Mouse (Mus musculus) CH12.LX (cell line): ENCODE measurements at regions not wholly inside any gene's neighbourhood (a gene's known extent, or its start where the extent isn't known, plus 50 kb on each side); places are given as distances from the start of the nearest gene placed in this dataset.

ENCODE experiments used
- DNase-seq: peaks from one replicate; pipeline ENCODE4 v3.0.0-alpha.2; 2013; ENCODE audit errors: extremely low read depth
- H3K27ac ChIP-seq: 2 replicates; pipeline ENCODE4 v1.5.1; 2012; ENCODE audit warnings: low read depth, mild to moderate bottlenecking, control low read depth, moderate library complexity; ENCODE audit not compliant: insufficient read depth
- H3K27me3 ChIP-seq: replicated peaks from 2 replicates; pipeline ENCODE3; 2012; ENCODE audit warnings: inconsistent platforms
- H3K36me3 ChIP-seq, 2 experiments: replicated peaks in 1 of 2; 2 replicates each; pipeline versions ENCODE3 to v1.6.1; 2012; ENCODE audit warnings: inconsistent platforms in 1 of 2, low read length in 1 of 2, mild to moderate bottlenecking in 1 of 2, mixed read lengths in 1 of 2, moderate library complexity in 1 of 2; ENCODE audit not compliant: control insufficient read depth in 1 of 2, insufficient read depth in 1 of 2
- H3K4me1 ChIP-seq, 2 experiments: 2 replicates each; pipeline ENCODE4 v1.6.1; 2012; ENCODE audit warnings: inconsistent platforms in 1 of 2, moderate library complexity in 1 of 2; ENCODE audit not compliant: insufficient read depth in 2 of 2, control insufficient read depth in 1 of 2
- H3K4me2 ChIP-seq: 2 replicates; pipeline ENCODE4 v1.6.1; 2012; ENCODE audit warnings: low read depth, mild to moderate bottlenecking, control low read depth; ENCODE audit not compliant: poor library complexity, insufficient read depth, severe bottlenecking
- H3K4me3 ChIP-seq, 3 experiments: fragments of 150-350 bp in 1 of 3; sonication (generic) in 1 of 3; replicated peaks in 1 of 3; 2 replicates each; pipeline versions ENCODE3 to v1.5.1; 2011 to 2012; ENCODE audit warnings: low read depth in 2 of 3, low read length in 2 of 3, mild to moderate bottlenecking in 2 of 3, moderate library complexity in 2 of 3, control low read depth in 1 of 3, improper control_type of control experiment in 1 of 3, inconsistent platforms in 1 of 3, mixed read lengths in 1 of 3; ENCODE audit not compliant: poor library complexity in 1 of 3
- H3K79me2 ChIP-seq: replicated peaks from 2 replicates; pipeline ENCODE4 v1.6.1; 2012; ENCODE audit warnings: mild to moderate bottlenecking, moderate library complexity; ENCODE audit not compliant: control insufficient read depth, poor library complexity, insufficient read depth, severe bottlenecking; ENCODE audit errors: extremely low read depth
- H3K9ac ChIP-seq: 2 replicates; pipeline ENCODE4 v1.6.1; 2012; ENCODE audit warnings: low read depth, mild to moderate bottlenecking, control low read depth, moderate library complexity; ENCODE audit not compliant: insufficient read depth
- H3K9me3 ChIP-seq: replicated peaks from 2 replicates; pipeline ENCODE3; 2012; ENCODE audit warnings: low read length, inconsistent platforms, mixed read lengths
- CHD1 ChIP-seq: IDR thresholded peaks from 2 replicates; pipeline ENCODE4 v1.6.1; 2012; ENCODE audit warnings: low read depth, low read length, improper control_type of control experiment, inconsistent platforms
- E2F4 ChIP-seq: IDR thresholded peaks from 2 replicates; pipeline ENCODE4 v1.6.1; 2011; ENCODE audit warnings: low read depth, low read length, improper control_type of control experiment; ENCODE audit not compliant: insufficient replicate concordance
- ELF1 ChIP-seq: IDR thresholded peaks from 2 replicates; pipeline ENCODE4 v1.6.1; 2014; ENCODE audit warnings: low read depth, mild to moderate bottlenecking, inconsistent platforms, low read length, improper control_type of control experiment
- ETS1 ChIP-seq: conservative IDR thresholded peaks from 2 replicates; pipeline ENCODE4 v1.6.1; 2012; ENCODE audit warnings: low read depth, mild to moderate bottlenecking, inconsistent platforms, low read length, improper control_type of control experiment, moderate library complexity
- HCFC1 ChIP-seq: IDR thresholded peaks from 2 replicates; pipeline ENCODE4 v1.6.1; 2012; ENCODE audit warnings: low read depth, mild to moderate bottlenecking, inconsistent platforms, low read length, improper control_type of control experiment
- IRF4 ChIP-seq: IDR thresholded peaks from 2 replicates; pipeline ENCODE4 v1.6.1; 2014; ENCODE audit warnings: low read depth, mild to moderate bottlenecking, inconsistent platforms, low read length, improper control_type of control experiment
- JUN ChIP-seq: IDR thresholded peaks from 2 replicates; pipeline ENCODE4 v1.6.1; 2011; ENCODE audit warnings: low read depth, mild to moderate bottlenecking, low read length, improper control_type of control experiment, moderate library complexity; ENCODE audit not compliant: insufficient read depth
- JUND ChIP-seq: conservative IDR thresholded peaks from 2 replicates; pipeline ENCODE4 v1.6.1; 2011; ENCODE audit warnings: low read depth, low read length, improper control_type of control experiment
- MAFK ChIP-seq: IDR thresholded peaks from 2 replicates; pipeline ENCODE4 v1.6.1; 2011; ENCODE audit warnings: low read length, improper control_type of control experiment; ENCODE audit not compliant: insufficient replicate concordance
- MAZ ChIP-seq: IDR thresholded peaks from 2 replicates; pipeline ENCODE4 v1.6.1; 2012; ENCODE audit warnings: low read depth, mild to moderate bottlenecking, inconsistent platforms, low read length, improper control_type of control experiment, moderate library complexity
- MXI1 ChIP-seq: IDR thresholded peaks from 2 replicates; pipeline ENCODE4 v1.6.1; 2011; ENCODE audit warnings: mild to moderate bottlenecking, low read depth, low read length, improper control_type of control experiment
- MYC ChIP-seq: IDR thresholded peaks from 2 replicates; pipeline ENCODE4 v1.6.1; 2011; ENCODE audit warnings: low read depth, mild to moderate bottlenecking, improper control_type of control experiment, low read length
- PAX5 ChIP-seq: IDR thresholded peaks from 2 replicates; pipeline ENCODE4 v1.6.1; 2012; ENCODE audit warnings: low read length, inconsistent platforms, mixed read lengths
- POLR2A ChIP-seq: IDR thresholded peaks from 2 replicates; pipeline ENCODE4 v1.6.1; 2011; ENCODE audit warnings: low read depth, mild to moderate bottlenecking, improper control_type of control experiment, low read length
- POLR2AphosphoS2 ChIP-seq: IDR thresholded peaks from 2 replicates; pipeline ENCODE4 v1.6.1; 2011; ENCODE audit warnings: low read depth, low read length, improper control_type of control experiment
- RCOR1 ChIP-seq: conservative IDR thresholded peaks from 2 replicates; pipeline ENCODE4 v1.6.1; 2012; ENCODE audit warnings: low read depth, mild to moderate bottlenecking, inconsistent platforms, low read length, improper control_type of control experiment
- SIN3A ChIP-seq: IDR thresholded peaks from 2 replicates; pipeline ENCODE4 v1.6.1; 2012; ENCODE audit warnings: low read length, improper control_type of control experiment, inconsistent platforms
- SMC3 ChIP-seq: IDR thresholded peaks from 2 replicates; pipeline ENCODE4 v1.6.1; 2011; ENCODE audit warnings: low read depth, low read length, improper control_type of control experiment
- UBTF ChIP-seq: IDR thresholded peaks from 2 replicates; pipeline ENCODE4 v1.6.1; 2012; ENCODE audit warnings: low read depth, mild to moderate bottlenecking, inconsistent platforms, low read length, improper control_type of control experiment, moderate library complexity
- USF2 ChIP-seq: conservative IDR thresholded peaks from 2 replicates; pipeline ENCODE4 v1.6.1; 2011; ENCODE audit warnings: low read depth, low read length, improper control_type of control experiment
- ZNF384 ChIP-seq: IDR thresholded peaks from 2 replicates; pipeline ENCODE4 v1.6.1; 2012; ENCODE audit warnings: low read depth, low read length, improper control_type of control experiment, inconsistent platforms
- dilution Hi-C: fragments of 300-500 bp; cut with MboI; formaldehyde crosslinking; loops from 2 replicates; pipeline ENCODE4 v1.14.3; 2020; ENCODE audit warnings: low sequenced_read_pairs; ENCODE audit not compliant: extremely low pct_unique_long_range_greater_than_20kb, extremely low pct_ligation_motif_present
- in situ Hi-C: fragments of 300-500 bp; cut with MboI; formaldehyde crosslinking; loops from 3 replicates; pipeline ENCODE4 v1.14.3; 2019; ENCODE audit warnings: low sequenced_read_pairs, low pct_ligation_motif_present, low pct_unique_long_range_greater_than_20kb, mixed read lengths

- no peak for TF ChIP-seq SIN3A
- TF ChIP-seq MAFK, result no peak
- TF ChIP-seq ETS1, result no peak
- TF ChIP-seq IRF4, result no peak
- no peak for TF ChIP-seq PAX5
- TF ChIP-seq MAZ, result no peak
- no peak for TF ChIP-seq MYC
- no peak for TF ChIP-seq UBTF
- H3K9ac ChIP-seq, result no peak overlapping the region
- H3K36me3 ChIP-seq, result no peaks in the 10 kb centered on the region
- no peaks in the 10 kb centered on the region for H3K27me3 ChIP-seq
- dilution Hi-C loops, result no loop called here
- H3K4me1 ChIP-seq, result no peaks in the 10 kb centered on the region
- DNase-seq, result no peak
- H3K79me2 ChIP-seq, result no peaks in the 10 kb centered on the region
- H3K4me2 ChIP-seq, result no peak overlapping the region
- H3K27ac ChIP-seq, result no peak overlapping the region
- no peaks in the 10 kb centered on the region for H3K9me3 ChIP-seq
- in situ Hi-C loops, result no loop called here
- H3K4me3 ChIP-seq, result no peak overlapping the region
Observed at GRCm38 (mm10) chr4:5206394-5207099, 413.4 kb upstream of the Impad1 start.

- Histone ChIP-seq H3K9ac (no peak overlapping the region), H3K27ac (no peak overlapping the region), H3K4me2 (no peak overlapping the region), H3K79me2 (no peaks in the 10 kb centered on the region), H3K4me3 (no peak overlapping the region), H3K9me3 (no peaks in the 10 kb centered on the region), H3K36me3 (no peaks in the 10 kb centered on the region), H3K4me1 (no peaks in the 10 kb centered on the region), H3K27me3 (no peaks in the 10 kb centered on the region)
- DNase-seq, result peak; percentile 5
- in situ Hi-C loops (no loop called here), dilution Hi-C loops (no loop called here)
- TF ChIP-seq ELF1, result no peak
- no peak for TF ChIP-seq ZNF384
- no peak for TF ChIP-seq POLR2A
- no peak for TF ChIP-seq MAZ
- TF ChIP-seq IRF4, result no peak
- no peak for TF ChIP-seq SMC3
- TF ChIP-seq MXI1, result no peak
- TF ChIP-seq E2F4, result no peak
- no peak for TF ChIP-seq HCFC1
- no peak for TF ChIP-seq USF2
- TF ChIP-seq POLR2AphosphoS2, result no peak
- TF ChIP-seq JUND, result no peak
- no peak for TF ChIP-seq RCOR1
- TF ChIP-seq JUN, result no peak
- TF ChIP-seq CHD1, result no peak
Observed at GRCm38 (mm10) chr4:5205328-5206208, 412.4 kb upstream of the Impad1 start.
